Mouse (Mus musculus) gastrocnemius, adult 8-10 months (tissue): Measurements from ENCODE around the gene Mcf2. TPM values are rescaled to one million over a fixed set of nuclear protein-coding genes. Genes with fewer than 3 reads are reported as not detected.

Experiments
- DNase-seq, 2 experiments: peaks; one replicate each; pipeline ENCODE4 v3.0.0; 2022; ENCODE audit warnings: low spot score in 2 of 2
- total RNA-seq, 4 experiments: library from RNA; stranded (reverse); gene quantifications; 2 replicates each; pipeline ENCODE4 v1.2.4; 2022

Mcf2 gene
- not detected for total RNA-seq

- DNase-seq: no peak
These were observed at the start of gene Mcf2 for GRCm38 (mm10) chrX:60178744-60179458. TSS of gene Mcf2 (minus strand) at chrX:60179089.

GRCm38 (mm10) chrX:60187726-60188125 is 8.8 kb upstream of the Mcf2 start:
- DNase-seq: no peak

DNA sequence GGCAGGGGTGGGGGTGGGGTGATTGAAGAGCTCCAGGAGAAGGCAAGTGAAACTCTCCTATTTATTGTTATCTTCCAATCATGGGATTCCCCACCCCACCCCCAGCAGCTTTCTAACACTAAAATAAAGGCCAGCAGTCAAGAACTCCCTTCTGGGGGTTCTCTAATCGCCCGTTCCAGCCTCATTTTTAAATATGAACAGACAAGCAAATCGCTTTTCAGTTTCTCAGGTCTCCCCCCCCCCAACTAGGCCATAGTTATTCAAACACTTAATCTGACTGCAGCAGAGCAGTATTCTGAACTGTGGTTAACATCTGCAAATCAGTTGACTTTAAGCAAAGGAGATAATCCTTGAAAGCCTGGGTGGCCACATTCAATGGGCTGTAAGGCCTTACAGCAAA is 3.7 kb upstream of the Mcf2 start:
- DNase-seq: no peak

GRCm38 (mm10) chrX:60178025-60178743 is 705 bp downstream of the Mcf2 start:
- DNase-seq: no peak

DNA sequence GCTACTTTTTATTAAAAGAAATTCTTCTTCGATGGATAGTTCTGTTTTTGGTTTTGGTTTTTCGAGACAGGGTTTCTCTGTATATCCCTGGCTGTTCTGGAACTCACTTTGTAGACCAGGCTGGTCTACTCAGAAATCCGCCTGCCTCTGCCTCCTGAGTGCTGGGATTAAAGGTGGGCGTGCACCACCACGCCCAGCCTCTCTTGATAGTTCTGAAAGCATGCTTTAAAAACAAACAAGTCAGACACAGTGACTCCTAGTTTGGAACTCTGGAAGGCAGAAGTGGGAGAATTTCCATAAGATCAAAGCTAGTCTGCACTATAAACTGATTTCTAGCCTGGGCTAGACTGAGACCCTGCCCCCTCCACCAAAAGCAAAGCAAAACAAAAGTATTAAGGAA is 8.8 kb downstream of the Mcf2 start:
- no peak for DNase-seq

GRCm38 (mm10) chrX:60169511-60169910 is 9.4 kb downstream of the Mcf2 start:
- no peak for DNase-seq

- DNase-seq: no peak
These were observed 10.1 kb downstream of the Mcf2 start for GRCm38 (mm10) chrX:60168796-60169195.

GRCm38 (mm10) chrX:60147268-60147974 is 31.5 kb downstream of the Mcf2 start:
- DNase-seq: no peak

DNA sequence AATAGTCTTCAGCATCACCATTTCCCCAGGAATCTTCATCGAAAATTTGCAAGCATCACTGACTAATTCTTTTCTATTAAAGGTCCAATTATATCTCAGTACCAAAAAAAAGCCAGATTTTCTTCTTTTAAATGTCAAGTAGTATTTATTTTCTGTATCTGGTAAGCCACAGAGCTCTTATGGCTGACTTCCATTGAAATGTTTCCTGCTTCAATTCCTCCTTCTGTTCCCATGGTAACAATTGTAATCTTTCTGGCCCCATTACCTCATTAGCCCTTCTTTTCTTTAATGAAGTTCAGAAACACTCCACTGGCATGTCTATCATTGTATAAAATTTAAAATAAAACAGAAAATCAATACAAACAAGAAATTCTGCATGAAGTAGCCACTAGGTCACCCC is 103.5 kb downstream of the Mcf2 start:
- no peak for DNase-seq

DNA sequence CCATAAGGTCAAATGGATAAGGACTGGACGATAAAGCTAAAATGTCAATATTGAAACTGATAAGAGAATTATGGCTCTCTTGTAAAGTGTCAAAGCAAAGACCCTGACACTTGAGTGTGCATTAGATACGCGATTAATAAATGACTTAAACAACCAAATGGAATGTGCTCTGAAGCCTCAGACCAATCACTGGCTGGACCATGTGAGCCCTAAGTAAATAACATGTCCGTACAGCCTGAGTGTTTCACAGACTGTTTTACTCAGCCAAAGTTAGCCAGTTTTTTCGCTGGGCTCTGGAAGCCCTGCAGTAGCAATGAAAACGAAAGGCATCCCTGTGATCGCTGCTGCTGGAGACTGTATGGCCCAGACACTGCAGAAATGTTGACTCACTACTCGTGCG is 123.7 kb downstream of the Mcf2 start:
- no peak for DNase-seq

DNA sequence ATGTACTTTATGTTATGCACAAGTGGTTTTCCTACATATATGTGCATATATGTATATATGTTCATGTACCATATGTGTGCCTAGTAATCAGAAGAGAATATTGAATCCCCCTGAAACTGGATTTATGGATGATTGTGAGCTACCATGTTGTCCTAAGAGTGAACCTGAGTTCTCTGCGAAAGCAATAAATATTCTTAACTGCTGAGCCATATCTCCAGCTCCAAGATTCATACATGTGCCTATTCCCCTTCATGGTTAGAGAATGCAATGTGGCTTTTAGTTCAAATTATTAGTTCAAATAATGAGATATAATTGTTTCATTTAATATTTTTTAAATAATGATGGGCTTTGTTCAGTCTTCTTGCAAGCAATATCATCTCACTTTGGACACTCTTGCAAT is 124.1 kb downstream of the Mcf2 start:
- no peak for DNase-seq

DNA sequence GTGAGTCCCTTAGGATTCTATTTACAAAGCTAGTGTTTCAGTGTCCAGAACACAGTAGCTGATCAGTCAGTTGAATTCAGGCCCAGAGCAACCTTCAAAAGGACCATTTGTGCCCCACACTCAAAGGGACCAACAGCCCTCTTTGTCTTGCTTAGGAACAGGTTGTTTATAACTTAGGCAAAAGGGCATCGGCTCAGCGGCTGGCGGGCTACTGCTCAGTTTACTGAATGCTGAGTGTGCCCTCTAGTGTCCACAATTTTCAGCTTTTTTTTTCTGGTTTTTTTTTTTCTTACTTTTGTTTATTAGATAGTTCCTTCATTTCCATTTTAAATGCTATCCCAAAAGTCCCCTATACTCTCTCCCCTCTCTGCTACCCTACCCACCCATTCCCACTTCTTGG is 152.2 kb downstream of the Mcf2 start:
- no peak for DNase-seq

DNA sequence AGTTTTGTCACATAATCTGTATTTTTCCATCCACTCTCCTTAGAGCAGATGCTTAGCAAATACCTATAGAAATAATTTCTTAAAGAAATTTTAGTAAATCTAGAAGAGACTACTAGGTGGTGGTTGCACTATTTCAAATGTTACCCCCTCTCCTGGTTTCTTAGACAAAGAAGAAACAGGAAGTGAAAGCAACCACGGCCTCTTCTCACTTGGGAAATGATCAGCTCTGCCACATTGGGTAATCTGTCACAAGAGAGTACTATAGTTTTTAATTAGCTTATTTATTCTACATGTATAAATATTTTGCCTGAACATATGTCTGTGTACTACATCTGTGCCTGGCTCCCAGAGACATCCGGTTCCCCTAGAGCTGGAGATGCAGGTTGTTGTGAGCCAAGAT is 157.3 kb downstream of the Mcf2 start:
- no peak for DNase-seq

GRCm38 (mm10) chrX:60021007-60021406 is 157.9 kb downstream of the Mcf2 start:
- no peak for DNase-seq

- no peak for DNase-seq
These were observed 164.3 kb downstream of the Mcf2 start for GRCm38 (mm10) chrX:60014588-60014987.

DNA sequence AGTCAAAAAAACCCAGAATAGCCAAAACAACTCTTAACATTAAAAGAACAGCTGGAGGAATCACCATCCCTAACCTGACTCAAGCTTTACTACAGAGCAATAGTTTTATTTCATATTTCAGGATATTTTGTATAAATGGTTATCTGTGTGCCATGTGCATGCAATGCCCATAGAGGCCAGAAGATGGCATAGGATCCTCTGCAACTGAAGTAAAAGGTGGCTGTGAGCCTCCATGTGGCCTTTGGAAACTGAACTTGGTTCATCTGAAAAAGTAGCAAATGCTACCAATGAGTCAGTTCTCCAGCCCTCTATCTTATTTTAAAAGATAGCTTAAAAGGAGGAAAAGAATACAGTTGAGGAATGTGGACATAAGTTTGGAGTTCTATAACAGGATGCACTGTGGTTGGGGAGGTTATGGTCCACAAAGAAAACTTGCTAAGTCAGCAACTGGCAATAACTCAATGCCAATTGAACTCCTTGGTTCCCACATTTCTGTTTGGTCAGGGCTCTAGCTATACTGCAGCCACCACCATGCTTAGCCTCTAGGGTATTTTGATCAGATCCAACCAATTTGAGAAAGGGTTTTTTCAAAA is 165.7 kb downstream of the Mcf2 start:
- DNase-seq: no peak

Other genes with a start within 250 kb of the Mcf2 start
- not detected for gene F9, start 179.6 kb downstream of the Mcf2 start, total RNA-seq